Mouse (Mus musculus): ENCODE results near the gene Ppp1cc.

DNA sequence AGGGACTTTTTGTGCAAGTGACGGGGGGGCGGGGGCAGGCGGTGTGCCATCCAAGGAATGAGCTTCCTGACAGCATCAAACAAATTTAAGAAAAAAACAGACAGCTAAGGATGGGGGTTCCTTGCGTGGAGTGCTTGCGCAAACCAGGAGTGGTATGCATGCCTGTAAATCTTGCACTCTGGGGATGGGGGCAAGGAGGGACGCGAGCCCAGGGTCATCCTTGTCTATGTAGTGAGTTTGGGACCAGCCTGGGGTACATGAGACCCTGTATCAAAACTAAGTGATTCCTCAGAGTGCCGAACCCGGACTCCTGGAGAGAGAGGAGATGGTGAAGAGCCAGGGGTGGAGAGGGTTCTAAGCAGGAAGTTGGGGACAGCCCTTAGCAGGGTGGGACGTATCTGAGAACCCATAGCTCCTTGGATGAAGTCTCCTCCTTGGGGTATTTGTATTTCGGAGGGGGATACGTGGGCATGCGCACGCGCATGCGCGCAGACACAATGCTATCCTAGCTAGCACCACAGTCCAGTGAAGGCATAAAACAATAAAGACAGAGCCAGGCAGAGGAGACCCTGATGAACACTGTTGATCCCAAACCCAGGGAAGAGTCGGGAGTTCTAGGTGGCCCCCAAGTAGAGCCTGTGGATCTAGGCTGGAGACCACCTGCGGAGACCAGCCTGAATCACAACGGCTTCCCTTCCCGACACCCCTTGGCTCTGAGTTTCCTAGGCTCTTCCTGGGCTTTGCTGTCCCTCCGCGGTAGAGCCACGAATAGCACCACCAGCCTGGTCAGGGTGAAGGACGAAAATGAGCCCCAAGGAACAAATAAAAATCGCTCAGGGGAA lies 46.8 kb upstream of the Ppp1cc start:
- TF ChIP-seq CTCF (IDR thresholded peaks at IDR 0.05; ENCODE audit: low read depth), result no peak
- TF ChIP-seq EP300 (IDR thresholded peaks at IDR 0.05; ENCODE audit: low read depth), result no peak
